Mouse (Mus musculus) mature B cell (primary cell): ENCODE data around the gene Nol6.

Source experiments
- in situ Hi-C: fragments of 300-500 bp; cut with MboI; formaldehyde crosslinking; loops from 2 replicates; pipeline ENCODE4 v1.14.3; 2019

The Nol6 gene

GRCm38 (mm10) chr4:41118706-41119292 is 5.5 kb downstream of the Nol6 start:
- in situ Hi-C loops: no loop called here

GRCm38 (mm10) chr4:41116817-41117216 is 7.4 kb downstream of the Nol6 start:
- in situ Hi-C loops: no loop called here

- in situ Hi-C loops: no loop called here
Observed at GRCm38 (mm10) chr4:41115793-41116192, 8.5 kb downstream of the Nol6 start.

GRCm38 (mm10) chr4:41115074-41115473 is 9.2 kb downstream of the Nol6 start:
- in situ Hi-C loops: no loop called here

GRCm38 (mm10) chr4:41114358-41115070 is 9.7 kb downstream of the Nol6 start:
- in situ Hi-C loops: no loop called here

GRCm38 (mm10) chr4:41108717-41109425 is 15.4 kb downstream of the Nol6 start:
- in situ Hi-C loops: no loop called here

GRCm38 (mm10) chr4:41107440-41107839 is 16.8 kb downstream of the Nol6 start:
- in situ Hi-C loops: no loop called here

GRCm38 (mm10) chr4:41102901-41103300 is 21.4 kb downstream of the Nol6 start:
- in situ Hi-C loops: no loop called here

GRCm38 (mm10) chr4:41100986-41101385 is 23.3 kb downstream of the Nol6 start:
- in situ Hi-C loops: no loop called here

- in situ Hi-C loops: no loop called here
Observed at GRCm38 (mm10) chr4:41098577-41098951, 25.7 kb downstream of the Nol6 start.

GRCm38 (mm10) chr4:41097871-41098576 is 26.2 kb downstream of the Nol6 start, which contains the start of gene Aqp3:
Gene Aqp3, minus strand, starts transcription at chr4:41098183.
- in situ Hi-C loops: no loop called here

GRCm38 (mm10) chr4:41097381-41097780 is 26.9 kb downstream of the Nol6 start:
- in situ Hi-C loops: no loop called here

- in situ Hi-C loops: no loop called here
Observed at GRCm38 (mm10) chr4:41096794-41097193, 27.5 kb downstream of the Nol6 start.

- in situ Hi-C loops: no loop called here
Observed at GRCm38 (mm10) chr4:41096169-41096568, 28.1 kb downstream of the Nol6 start.

- in situ Hi-C loops: no loop called here
Observed at GRCm38 (mm10) chr4:41094361-41094760, 29.9 kb downstream of the Nol6 start.

- in situ Hi-C loops: no loop called here
Observed at GRCm38 (mm10) chr4:41092958-41093357, 31.3 kb downstream of the Nol6 start.

- in situ Hi-C loops: no loop called here
Observed at GRCm38 (mm10) chr4:41091391-41091790, 32.9 kb downstream of the Nol6 start.

GRCm38 (mm10) chr4:41089705-41090104 is 34.5 kb downstream of the Nol6 start:
- in situ Hi-C loops: no loop called here

GRCm38 (mm10) chr4:41089189-41089588 is 35.1 kb downstream of the Nol6 start:
- in situ Hi-C loops: no loop called here

- in situ Hi-C loops: no loop called here
Observed at GRCm38 (mm10) chr4:41087459-41088298, 36.6 kb downstream of the Nol6 start.

GRCm38 (mm10) chr4:41086947-41087346 is 37.3 kb downstream of the Nol6 start:
- in situ Hi-C loops: no loop called here
